Mouse (Mus musculus) C2C12 (cell line): ENCODE measurements around the gene Ilvbl.

Experiments
- CTCF ChIP-seq: IDR thresholded peaks from one replicate; pipeline ENCODE4 v1.5.1; 2011; ENCODE audit not compliant: control insufficient read depth, insufficient read depth, insufficient read length
- FOSL1 ChIP-seq: IDR thresholded peaks from one replicate; pipeline ENCODE4 v1.8.0; 2011; ENCODE audit warnings: mild to moderate bottlenecking, low read length; ENCODE audit not compliant: poor library complexity, insufficient read depth, severe bottlenecking
- MAX ChIP-seq: IDR thresholded peaks from one replicate; pipeline ENCODE4 v1.6.1; 2011; ENCODE audit warnings: mild to moderate bottlenecking, control low read depth
- MYOG ChIP-seq: IDR thresholded peaks from one replicate; pipeline ENCODE4 v1.6.1; 2011; ENCODE audit not compliant: control insufficient read depth, insufficient read length; ENCODE audit errors: extremely low read depth
- USF1 ChIP-seq: IDR thresholded peaks from one replicate; pipeline ENCODE4 v1.6.1; 2011; ENCODE audit warnings: low read depth, mild to moderate bottlenecking, control low read depth, moderate library complexity

DNA sequence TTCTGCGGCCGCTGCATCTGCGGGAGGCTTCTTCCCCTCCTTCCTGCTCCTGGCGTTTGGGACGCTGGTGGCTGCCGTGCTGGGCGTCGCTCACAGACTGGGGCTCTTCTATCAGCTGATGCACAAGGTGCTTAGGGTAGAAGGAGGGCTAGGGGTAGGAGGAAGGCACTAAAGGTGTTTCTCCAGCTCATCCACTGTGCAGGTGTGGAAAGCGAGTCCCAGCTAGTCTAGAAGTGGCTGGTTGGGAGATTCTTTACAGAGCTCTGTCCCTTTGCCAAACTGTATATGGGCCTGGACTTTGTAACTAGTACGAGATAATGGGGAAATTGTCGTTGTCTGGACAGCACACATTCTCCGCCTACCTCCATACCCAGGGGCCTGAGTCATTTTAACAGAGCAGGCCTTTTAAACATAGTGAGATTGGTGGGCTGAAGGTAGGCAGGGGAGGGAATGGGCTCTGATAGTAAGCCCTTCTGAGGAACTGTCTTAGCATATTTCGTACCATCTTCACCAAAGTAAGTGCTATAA is 1.0 kb downstream of the Ilvbl start:
- TF ChIP-seq MAX: no peak
- no peak for TF ChIP-seq CTCF
- no peak for TF ChIP-seq USF1
- TF ChIP-seq MYOG: no peak
- TF ChIP-seq FOSL1: no peak
